Mouse (Mus musculus): ENCODE measurements around the gene Fntb.

Gene Fntb

GRCm38 (mm10) chr12:76924904-76925604, 159.7 kb downstream of the Fntb start:
- 84% methylated on average over 10 of the region's 10 CpGs for WGBS

GRCm38 (mm10) chr12:76926338-76926945, 161.1 kb downstream of the Fntb start:
- 78% methylated on average over 10 of the region's 10 CpGs for WGBS

- WGBS, result 94% methylated on average over 3 of the region's 3 CpGs
These were observed 161.6 kb downstream of the Fntb start for GRCm38 (mm10) chr12:76927012-76927411.

- 68% methylated on average over 10 of the region's 10 CpGs for WGBS
These were observed 162.2 kb downstream of the Fntb start for GRCm38 (mm10) chr12:76927539-76927938.

GRCm38 (mm10) chr12:76930177-76930576, 164.8 kb downstream of the Fntb start:
- 81% methylated on average over 6 of the region's 6 CpGs for WGBS

- WGBS, result 75% methylated on average over 14 of the region's 14 CpGs
These were observed 166.6 kb downstream of the Fntb start for GRCm38 (mm10) chr12:76931739-76932687.

DNA sequence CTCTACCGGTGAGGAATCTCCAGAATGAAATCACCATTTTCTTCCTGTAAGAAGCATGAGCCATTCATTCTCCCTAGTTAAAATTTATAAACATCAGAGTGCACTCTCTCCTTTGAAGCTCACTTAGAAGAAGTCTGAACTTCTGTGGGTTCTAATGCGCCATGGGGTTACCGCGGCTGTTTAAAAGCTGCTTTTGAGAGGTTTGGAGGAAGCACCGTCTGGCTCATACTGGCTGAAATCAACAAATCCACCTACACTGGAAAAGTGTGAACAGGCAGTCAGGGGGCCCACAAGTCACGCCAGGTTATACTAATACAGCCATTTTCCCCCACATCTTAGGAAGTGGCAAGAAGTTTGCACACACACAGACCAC, 167.3 kb downstream of the Fntb start:
- 38% methylated on average over 6 of the region's 6 CpGs for WGBS

GRCm38 (mm10) chr12:76934438-76934837, 169.0 kb downstream of the Fntb start:
- WGBS, result 89% methylated on average over 3 of the region's 3 CpGs

GRCm38 (mm10) chr12:76936211-76936610, 170.8 kb downstream of the Fntb start:
- WGBS, result 88% methylated on average over 10 of the region's 10 CpGs

- 91% methylated on average over 6 of the region's 6 CpGs for WGBS
These were observed 172.6 kb downstream of the Fntb start for GRCm38 (mm10) chr12:76938013-76938412.

DNA sequence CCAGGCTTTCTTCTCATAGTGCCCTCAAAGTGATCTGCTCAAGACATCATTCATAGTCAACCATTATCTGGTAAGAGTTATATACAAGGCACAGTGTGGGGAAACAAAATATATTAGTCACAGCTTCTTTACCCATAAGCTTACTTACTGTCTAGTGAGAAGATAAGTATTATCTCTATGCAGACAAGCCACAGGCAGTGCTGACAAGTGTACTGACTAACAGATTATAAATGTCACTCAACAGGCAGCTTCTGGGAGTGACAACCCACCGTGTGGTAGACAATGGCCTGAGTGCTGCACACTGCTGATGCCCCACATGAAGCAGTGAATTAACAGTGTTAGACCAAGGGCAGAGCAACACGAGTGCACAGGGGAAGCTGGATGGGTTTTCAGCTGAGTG, 176.1 kb downstream of the Fntb start:
- WGBS, result 59% methylated on average over 2 of the region's 2 CpGs

GRCm38 (mm10) chr12:76942476-76942875, 177.1 kb downstream of the Fntb start:
- WGBS, result 49% methylated on average over 2 of the region's 2 CpGs

DNA sequence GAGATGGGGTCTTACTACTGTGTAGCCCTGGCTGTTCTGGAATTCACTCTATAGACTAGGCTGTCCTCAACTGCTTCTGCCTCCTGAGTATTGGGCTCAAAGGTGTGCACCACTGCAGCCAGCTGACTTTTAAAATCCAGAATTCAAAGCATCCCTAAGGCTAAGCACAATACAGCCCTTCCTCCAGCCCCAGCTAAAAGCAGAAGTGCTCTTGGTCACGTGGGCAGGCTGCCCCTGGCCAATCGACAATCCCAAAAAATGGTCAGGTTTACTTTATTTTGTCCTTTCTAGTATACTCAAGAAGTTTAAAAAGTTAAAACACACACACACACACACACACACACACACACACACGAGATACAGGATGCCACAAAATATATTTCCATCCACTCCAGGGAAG, 177.7 kb downstream of the Fntb start:
- 49% methylated on average over 3 of the region's 3 CpGs for WGBS

DNA sequence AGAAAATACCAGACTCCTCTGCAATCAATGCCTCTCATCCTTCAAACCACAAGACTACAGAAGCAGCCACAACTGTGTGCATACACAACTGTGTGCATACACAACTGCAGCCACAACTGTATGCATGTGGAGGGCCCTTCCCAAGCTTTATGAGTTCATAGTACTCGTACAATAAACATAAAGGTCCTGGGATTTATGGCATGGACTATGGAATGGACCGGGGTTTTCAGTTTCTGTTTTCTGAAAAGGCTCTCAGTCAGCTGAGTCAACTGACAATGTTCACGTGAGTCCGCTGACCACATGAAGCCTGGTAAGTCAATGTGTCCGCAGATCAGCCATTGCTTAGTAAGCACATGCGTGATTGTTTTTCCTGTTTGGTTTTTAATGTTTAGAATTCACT, 178.1 kb downstream of the Fntb start:
- 78% methylated on average over 6 of the region's 6 CpGs for WGBS

GRCm38 (mm10) chr12:76947487-76947886, 182.1 kb downstream of the Fntb start:
- 96% methylated on average over 3 of the region's 3 CpGs for WGBS

DNA sequence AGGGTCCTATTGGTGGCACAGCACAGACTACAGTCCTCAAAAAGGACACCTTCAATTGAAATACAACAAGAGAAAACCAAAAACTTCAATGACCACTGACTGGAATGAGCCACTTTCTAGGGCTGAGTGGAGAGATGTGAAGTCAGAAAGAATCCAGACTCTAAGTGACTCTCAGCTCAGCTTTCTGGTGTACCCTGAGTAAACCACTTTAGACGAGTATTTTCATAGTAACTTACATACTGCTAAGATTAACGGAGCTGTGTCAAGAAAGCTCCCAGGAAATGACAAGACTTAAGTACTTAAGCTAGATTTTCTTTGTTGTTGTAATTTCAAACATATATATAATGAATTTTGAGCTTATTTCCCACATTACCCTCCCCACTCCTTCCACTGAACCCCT, 182.8 kb downstream of the Fntb start:
- WGBS, result 88% methylated on average over 2 of the region's 2 CpGs

GRCm38 (mm10) chr12:76948781-76949180, 183.4 kb downstream of the Fntb start:
- 86% methylated on average over 3 of the region's 3 CpGs for WGBS

DNA sequence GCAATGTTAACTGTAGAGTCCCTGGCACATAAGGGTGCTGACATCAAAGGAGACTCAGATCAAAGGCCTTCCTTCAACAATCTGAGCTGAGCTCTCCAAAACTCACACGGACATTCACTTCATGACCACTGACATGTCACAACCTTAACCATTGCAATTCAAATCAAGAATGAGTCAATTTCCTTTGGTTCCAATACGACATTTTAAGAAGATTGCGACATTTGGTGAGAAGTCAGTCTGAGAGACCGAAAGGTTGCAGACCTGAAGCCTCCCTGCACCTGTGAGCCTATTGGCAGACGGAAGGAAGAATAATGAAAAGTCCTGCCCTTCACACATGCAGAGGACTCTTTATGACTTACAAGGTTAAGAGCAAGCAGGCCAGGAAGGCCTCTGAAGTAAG, 184.9 kb downstream of the Fntb start:
- WGBS, result 79% methylated on average over 5 of the region's 5 CpGs

GRCm38 (mm10) chr12:76953750-76954363, 188.5 kb downstream of the Fntb start:
- 67% methylated on average over 2 of the region's 2 CpGs for WGBS

- 27% methylated on average over 10 of the region's 10 CpGs for WGBS
These were observed 189.5 kb downstream of the Fntb start for GRCm38 (mm10) chr12:76954698-76955423.

GRCm38 (mm10) chr12:76957688-76958087, 192.3 kb downstream of the Fntb start:
- WGBS, result 54% methylated on average over 5 of the region's 5 CpGs
